Mouse (Mus musculus) layer of hippocampus, adult 8-10 months (tissue): Measurements from ENCODE around the gene Opa1. TPM values are rescaled to one million over a fixed set of nuclear protein-coding genes. Genes with fewer than 3 reads are reported as not detected.

ENCODE experiments used
- DNase-seq, 2 experiments: peaks; one replicate each; pipeline ENCODE4 v3.0.0; 2022; ENCODE audit warnings: low spot score in 2 of 2
- total RNA-seq, 4 experiments: library from RNA; stranded (reverse); gene quantifications; 2 replicates each; pipeline ENCODE4 v1.2.4; 2022

Opa1 gene
- total RNA-seq, 4 experiments from 2014 or later: 97.8 to 109 (median 104) TPM

DNA sequence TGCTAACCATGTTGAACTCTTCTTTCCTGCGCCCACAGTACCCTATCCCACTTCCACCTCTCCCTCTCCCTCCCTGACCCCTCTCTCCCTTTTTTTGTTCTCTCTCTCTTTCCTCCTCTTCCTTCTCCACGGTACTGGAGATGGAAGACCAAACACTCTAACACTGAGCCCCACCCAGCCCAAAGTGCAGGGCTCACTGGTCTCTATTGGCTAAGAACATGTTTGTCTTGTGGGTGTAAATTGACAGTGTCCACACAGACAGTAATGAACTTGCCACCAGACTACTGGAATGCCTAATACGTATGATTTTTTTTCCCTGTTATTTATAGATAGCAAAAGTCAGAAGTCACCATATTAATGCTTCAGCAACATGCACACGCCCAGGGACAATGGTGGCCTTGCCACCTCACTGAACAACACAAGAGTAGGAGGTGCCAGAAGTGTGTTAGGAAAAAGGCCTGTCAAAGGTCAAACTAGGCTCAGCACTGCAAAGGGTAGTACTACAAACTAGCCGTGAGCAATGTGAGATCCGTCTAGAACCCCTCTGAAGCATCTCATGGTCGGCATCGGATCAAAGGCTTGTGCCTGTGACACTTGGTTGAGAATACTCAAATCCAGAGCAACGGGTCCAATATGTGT lies 77.2 kb downstream of the Opa1 start:
- no peak for DNase-seq

DNA sequence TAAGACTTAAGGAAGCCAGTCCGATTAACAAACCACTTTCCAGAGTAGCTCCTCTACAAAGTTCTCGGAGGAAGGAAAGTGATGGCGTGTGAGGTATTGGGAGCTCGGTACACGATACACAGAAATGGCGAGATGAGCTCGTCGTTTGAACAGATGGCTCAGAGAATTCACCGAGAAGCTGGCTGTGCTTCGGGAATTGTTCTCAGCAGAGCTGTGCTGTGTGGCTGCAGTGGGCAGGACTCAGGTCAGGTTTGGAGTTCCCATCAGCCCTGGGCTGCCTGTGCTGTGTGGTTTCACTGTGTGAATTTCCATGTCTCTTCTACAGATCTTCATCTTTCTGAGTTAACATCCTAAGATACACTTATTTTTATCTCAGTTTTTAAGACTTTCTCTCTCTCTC lies 77.8 kb downstream of the Opa1 start:
- peak in 1 of 2 experiments; percentile 29 for DNase-seq

DNA sequence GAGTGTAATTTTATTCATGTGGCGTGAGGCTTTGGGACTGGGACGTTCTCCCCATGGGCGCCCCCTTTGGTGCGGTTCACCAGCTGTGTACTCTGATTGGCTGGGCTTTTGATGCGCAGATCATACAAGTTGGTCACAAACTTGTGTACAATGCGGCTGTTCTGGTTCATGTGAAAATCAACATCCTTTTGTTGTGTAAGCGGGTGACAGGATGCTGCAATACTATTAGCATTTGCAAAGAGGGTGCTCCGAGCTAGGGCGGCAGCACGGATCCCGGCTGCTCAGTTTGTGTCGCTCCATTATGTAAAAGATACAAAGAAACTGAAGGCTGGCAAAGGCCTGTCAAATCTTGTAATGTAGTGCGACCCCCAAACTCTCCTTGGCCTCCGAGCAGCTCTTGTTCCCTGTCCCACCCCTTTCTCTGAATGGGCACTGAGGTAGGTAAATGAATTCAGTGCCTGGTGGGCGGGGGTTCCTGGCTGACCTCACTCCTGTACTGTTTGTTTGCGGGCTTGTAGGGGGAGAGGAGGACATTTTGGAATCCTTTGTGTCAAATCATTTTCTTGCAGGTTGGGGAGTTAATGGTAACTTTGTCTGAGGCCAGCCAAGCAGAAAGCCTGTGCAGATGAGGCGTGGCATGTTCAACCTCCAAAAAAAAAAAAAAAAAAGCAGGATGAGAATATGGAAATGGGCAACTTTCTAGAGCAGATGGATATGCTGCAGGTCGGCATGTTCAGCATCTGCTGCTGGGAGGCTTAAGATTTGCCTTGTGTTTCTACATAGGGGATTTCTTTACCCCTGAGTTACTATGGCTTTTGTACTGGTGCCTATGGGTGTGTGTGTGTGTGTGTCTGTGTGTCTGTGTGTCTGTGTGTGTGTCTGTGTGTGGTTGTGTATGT lies 78.8 kb downstream of the Opa1 start:
- DNase-seq: peak; percentile 25 to 51

DNA sequence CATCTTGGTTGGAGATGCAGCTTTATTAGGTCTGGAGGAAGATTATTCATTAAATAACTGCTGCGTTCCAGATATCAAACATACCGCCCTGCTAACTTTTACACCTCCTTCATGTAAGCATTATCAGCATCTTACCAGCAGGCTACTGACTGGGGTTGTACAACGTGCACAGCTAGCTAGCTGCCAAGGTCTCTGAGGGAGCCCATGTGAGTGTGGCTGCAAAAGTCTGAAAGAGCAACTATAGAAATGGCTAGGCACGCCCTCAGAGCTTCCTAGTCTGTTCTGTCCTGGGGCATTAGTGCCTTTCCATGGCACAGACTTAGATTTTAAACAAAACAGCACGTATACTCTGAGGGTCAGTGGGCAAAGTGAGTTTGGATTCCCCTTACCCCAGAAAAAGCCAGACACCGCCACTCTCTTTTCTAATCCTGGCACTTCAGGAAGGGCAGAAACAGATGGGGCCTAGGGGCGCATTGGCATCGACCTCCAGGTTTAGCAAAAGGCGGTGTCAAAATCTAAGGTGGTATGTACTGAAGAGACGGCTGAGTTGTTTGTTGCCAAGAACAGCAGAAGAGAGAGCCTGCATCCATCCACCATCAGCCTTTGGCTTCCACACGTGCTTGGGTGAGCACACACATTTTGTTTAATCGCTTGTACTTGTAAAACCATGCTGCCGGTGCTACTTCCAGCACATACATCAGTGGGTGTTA lies 80.1 kb downstream of the Opa1 start:
- DNase-seq: no peak

DNA sequence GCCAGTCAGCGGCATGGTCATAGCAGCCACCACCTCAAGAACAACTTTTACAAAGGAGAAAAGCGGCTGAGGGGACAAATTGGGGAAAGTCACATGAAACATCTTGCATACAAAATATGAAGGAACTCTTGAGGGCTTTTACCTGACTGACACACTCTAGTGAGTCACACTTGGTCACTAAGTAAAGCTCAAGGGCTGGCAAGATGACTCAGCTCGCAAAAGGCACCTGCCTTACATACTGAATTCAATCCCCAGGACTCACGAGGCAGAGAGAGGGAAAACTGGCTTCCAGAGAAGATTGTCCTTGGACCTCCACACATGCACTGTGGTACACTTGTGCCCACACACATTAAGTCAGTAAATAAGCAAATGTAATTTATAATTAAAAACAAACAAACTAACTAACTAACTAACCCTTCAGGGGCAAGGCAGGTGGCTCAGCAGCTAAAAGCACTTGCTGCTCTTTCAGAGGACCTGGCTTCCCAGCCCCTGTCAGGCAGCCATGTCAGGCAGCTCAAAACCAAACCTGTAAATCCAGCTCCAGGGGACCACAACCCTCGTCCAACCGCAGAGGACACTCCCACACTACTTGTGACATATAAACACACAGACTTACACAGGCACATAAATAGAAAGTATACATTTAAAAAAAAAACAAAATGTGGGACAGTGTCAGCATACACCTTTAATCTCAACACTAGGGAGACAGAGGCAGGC lies 84.1 kb downstream of the Opa1 start:
- no peak for DNase-seq

DNA sequence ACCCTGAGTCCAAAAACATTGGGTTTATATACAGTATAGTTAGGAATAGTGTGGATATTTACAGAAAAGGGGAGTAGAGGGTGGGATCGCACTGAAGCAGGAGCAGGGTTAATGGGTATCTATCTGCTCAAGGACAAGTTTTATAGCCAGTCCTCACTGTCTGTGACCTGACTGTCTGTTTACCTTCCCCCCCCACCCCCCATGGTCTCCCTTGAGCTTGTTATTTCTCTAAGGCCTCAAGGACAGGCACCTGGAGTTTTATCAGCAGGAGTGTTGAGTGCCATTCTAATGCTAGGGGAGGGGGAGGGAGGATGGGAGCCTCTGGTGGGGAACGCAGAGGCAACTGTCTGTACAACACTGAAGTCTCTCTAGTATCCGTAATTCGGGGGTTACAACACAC lies 85.3 kb downstream of the Opa1 start:
- no peak for DNase-seq

DNA sequence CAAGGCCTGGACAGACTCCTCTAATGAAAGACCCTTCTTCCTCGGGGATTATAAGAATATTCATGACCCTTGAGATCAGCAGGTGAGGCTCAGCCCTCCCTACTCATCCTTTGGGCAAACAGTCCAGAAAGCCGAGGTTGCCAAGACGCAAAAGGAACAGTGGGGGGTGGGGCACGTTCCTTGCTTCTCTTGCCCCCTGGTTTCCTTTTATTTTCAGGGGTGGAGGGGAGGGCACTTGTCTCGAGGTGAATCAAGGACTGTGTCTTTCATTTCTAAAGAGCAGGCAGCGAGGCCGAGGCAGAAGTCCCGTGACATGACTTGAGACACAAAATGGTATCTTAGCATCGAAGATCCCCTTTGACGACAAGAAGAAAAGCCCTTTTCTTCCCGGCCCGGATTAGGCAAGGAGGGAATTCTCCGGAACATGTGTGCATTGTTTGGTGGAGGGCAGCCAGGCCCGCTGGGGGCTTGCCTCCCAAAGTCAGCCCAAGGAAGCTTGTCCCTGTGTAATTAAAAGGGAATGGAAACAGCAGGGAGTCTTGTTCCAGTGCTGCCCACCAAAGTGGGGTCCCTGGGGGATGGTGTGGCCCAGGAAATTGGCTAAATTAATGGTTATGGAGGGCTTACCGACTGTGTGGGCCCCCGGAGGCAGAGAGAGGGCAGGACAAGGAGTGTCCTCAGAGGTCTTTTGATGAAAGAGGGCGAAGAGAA lies 88.0 kb downstream of the Opa1 start:
- DNase-seq: no peak

DNA sequence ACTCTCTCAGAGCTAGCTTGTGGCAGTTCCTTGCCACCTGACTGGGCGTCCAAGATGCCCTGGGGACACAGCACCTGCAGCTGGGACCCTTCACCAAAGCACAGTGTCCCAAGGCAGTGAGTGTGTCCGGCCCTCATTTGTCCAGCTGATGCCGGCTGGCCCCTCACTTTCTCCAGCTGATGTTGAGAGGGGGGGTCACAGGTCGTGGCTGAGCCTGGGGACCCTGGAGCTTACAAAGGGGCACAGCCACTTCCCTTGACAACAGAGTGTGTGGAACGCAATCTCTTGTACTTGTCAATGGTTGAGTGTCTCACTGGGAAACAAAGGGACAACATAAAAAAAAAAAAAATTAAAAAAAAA lies 88.5 kb downstream of the Opa1 start:
- no peak for DNase-seq

DNA sequence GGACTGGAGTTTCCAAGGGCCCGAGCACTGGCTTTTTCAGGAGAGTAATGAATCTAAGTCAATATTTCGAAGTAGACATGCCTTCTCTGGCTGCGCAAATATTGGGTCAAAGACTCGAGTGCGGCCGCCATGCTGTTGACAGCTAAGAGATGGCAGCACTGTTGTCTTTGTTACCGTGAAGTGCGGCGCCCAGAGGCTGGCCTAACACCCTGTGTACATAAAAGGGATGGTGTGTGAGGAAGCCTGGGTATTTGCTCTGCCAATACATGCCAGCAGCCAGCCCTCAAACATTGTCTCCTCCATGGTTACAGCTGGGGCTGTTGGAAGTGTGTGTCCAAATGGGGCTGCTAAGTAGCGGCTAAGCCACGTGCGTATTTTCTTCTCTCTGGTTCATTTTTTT lies 89.3 kb downstream of the Opa1 start:
- DNase-seq: no peak

DNA sequence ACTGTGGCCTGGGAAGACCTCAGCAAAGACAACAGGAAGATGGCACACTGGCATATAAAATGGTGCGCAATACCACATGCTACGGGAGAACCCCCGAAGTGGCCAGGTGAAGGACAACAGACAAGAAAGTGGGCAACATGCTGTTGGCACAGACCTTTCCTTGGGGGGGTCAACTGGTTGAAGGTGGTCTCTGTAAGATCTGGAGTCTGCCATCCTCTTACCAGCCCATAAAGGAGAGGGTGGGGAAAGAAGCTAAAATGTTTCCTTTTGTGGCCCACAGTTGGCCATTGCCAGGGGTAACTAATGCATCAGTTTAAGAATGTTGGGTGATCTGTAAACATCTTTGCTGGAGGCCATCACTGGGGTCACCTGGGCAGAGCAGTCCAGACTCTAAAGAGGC lies 91.7 kb downstream of the Opa1 start:
- DNase-seq: no peak

DNA sequence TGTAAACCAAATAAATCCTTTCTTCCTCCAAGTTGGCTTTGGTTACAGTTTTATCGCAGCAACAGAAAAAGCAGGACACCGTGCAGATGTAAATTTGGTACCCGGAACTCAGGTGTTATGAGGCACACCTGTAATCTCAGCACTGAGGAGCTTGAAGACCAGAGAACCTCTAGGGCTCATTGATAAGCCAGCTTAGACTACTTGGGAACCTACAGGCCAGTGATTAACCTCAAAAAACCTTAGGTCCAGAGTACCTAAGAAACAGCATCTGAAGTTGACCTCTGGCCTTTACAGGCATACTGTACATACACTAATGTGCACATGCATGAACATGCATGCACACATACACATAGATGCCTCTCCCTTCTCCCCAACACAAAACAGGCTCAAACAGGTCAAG lies 94.1 kb downstream of the Opa1 start:
- no peak for DNase-seq

DNA sequence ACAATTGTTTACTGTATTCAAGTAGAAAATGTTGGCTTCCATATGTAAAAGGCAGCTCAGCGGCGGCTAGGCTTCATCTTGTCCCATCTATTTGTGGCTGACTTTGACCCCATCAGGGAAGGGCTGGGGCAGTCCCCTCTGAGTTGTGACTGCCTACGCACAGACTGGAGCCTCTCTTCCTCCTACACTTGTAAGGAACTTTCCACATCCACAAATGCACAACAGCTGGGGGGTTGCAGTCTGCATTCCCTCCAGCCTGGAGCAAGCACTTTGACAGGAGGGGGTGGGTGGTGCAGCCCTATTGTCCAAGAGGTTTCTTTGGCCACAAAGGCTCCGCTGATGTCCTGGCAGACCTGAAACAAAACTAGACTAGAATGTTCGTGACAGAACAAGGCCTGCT lies 100.5 kb downstream of the Opa1 start:
- no peak for DNase-seq

DNA sequence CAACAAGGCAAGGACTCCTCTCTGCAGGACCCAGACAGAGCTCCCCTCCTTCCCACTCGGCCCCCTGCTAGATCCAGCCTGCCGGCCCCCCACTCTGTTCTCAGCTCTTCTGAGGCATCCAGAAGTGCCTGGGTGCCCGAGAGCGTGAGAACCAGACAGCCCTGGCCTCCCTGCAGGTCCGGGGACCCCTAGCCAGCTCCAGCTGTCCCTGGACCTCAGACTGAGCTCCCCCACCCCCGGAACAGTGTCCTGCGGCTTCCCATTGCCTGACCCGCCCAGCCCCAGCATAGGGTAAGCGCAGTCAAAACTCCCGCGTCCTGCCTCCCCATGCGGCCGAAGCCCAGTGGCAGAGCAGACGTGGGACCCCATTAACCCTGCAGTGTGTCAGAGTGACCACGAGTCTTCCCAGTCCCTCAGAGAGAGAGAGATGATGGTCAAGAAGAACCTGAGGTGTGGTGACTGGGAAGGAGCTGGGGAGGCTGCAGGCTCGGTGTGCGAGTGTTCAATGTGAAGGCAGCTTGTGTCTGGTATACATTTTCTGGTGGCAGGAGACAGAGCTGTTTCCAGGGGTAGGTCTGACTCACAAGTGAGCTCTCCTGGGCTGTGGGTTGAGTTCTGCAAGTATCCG lies 101.5 kb downstream of the Opa1 start:
- no peak for DNase-seq

DNA sequence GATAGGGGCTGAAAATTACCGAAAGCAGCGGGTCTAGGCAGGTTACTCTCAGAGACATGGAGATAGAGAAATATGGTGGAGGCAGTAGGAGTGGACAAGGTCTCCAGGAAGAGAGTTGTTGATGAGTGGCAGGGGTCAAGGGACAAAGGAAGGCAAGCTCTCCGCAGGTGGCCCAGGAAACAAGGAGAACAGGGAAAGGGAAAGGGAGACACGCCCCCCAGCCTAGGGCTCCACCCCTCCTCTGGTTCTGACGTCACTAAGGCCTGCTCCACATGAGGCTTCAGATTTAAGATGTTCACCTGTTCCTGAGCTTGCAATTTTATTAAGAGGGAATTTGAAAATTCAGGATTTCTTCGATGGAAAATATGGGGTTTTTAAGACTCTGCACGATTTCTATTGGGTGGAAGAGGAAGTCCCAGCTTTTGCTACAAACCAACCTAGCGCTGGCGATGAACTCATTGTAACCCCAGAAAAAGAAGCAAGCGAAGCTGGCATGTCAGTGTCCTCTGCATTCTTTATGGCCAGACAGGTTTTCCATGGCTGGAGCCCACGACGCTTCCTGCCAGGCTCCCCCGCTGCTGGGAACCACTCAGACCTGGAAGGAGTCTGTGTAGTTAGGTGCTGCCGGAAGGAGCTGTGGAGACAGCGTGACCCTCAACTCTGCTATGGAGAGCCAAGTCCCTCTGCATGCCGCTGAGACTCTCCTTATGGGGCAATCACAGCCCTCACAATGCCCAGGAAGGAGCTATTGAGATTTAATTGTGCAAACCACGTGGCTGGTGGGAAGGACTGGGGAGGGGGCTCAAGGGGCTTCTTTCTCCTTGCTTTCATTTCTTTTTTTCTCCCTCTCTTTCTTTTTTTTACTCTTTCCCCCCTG lies 103.7 kb downstream of the Opa1 start:
- no peak for DNase-seq

DNA sequence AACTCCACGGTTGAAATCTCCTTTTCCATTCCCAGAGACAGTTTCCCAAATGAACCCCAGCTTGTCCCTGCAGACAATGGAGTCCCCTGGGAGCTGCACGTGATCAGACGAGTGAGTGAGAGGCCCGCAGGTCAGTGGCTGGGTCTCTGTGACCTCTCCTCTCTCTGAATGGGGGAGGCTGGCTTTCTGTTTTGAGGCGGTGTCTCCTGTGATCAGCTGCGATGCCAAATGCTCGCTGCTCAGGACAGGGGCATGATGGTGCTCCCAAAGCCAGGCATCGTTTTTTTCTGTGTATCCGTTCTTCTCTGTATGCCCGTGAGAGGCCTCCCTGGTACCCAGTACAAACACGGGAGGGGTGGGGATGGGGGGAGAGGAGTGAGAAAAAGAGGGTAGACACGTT lies 104.4 kb downstream of the Opa1 start:
- DNase-seq: no peak

DNA sequence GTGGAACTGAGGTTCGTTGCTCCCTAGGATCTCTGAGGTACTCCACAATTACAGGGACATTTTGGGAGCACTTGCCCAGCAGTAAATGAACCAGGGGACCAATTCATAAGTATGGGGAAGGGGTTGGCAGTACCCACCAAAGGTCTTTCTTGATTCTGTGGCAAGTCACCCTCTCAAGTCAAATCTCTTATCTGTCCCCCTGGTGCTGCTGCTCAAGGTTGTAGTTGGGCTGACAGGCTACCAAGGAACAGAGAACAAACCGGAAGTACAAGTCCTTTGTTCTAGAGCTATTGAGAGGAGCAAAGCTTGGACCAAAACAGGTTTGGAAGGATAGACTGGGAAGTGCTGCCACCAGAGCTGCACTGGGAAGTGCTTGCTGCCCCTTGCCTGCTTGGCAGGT lies 105.0 kb downstream of the Opa1 start:
- no peak for DNase-seq

DNA sequence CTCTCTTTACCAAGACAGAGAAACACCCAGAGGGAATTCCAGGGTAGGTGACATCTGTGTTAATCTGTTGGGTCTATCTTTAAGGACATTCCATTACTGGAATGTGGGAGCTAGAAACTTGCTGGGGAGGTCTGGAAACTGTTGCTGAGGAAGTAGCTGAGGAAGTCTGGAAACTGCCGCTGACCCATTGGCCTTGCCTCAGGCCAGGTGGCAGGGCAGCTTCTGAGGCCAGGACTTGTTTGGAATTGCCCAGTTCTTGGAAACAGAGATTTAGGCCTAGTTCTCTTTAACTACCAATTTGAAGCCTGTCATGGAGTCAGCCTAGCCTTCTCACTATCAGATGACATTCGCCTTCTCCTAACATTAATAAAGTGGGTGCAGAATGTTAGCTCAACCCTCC lies 105.5 kb downstream of the Opa1 start:
- DNase-seq: no peak

DNA sequence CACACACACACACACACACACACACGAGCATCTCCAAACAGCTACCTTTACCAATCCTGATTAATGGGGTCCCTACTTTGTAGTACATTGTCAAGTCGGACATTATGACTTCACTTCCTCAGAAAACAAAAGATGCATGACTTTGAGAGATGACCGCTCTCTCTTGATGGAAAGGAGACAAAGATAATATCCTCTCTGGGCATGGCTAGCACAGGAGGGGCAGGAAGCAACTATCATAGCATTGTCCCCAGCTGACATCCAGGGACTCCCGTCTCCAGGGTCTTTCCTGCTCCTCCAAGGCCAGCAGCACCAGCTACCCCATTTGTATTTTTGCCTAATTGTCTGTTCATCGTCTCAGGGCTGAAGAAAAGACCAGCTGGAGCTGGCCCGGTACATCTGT lies 107.0 kb downstream of the Opa1 start:
- no peak for DNase-seq

DNA sequence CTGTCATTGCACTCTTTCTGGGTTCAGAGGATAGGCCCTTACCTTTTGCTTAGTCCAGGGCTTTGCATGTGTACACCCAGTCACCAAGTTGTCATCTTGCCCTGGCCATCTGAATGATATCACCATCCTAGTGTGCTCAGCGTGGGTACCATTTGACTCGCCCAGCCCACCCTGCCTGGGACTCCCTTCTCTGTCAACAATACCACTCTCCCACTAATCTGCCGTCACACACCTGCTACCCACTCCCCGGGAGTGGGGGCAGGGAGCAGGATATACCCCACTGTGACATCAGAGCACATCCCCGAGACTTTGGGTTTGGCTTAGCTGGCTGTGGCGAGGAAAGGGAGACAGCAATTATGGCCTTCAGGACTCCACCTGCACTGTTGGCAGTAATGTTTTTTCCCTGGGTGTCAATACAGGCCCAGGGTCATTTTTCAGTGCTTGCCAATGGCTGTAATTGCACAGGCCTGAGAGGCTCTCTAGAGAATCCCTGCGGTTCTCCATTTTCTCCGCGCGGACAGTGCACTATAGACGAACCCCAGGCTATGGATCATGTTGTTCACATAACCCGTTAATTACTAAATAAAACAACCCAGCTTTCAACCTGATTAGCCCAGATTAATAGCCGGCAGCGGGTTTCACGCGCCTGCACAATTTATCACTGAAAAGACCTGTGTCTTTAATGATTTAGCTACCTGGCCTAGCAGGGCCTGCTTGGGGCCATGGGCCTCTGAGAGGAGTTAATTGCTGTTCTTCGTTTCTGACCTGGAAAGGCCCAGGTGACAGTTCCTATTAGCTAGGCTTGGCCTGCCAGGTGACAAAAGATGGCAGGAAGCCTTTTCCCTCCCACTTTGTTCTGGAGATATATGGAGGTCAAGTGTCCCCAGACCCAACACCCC lies 109.1 kb downstream of the Opa1 start:
- DNase-seq: no peak
